Mouse (Mus musculus): Measurements from ENCODE around the gene Ntn5.

DNA sequence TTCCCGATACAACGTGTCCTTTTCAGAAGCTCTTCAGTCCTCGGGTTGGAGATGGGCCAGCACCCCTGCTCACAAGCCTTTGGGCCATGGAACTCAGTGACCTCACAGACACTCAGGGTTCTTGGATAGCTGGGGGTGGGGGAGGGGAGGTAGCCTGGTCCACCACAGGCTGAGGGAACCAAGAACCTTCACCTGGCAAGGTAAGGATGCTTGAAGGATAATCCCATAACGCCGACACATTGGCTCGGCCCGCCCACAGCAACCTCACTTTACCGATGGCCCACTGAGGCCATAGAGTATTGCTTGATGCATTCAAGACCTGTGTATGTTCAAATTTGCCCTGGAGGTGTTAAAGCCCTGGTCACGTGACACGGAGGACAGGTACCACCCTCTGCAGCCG lies 41.9 kb downstream of the Ntn5 start, which contains the start of gene Spaca4:
- TF ChIP-seq CTCF (IDR thresholded peaks at IDR 0.05; ENCODE audit: borderline replicate concordance, insufficient read depth, low read depth, low read length) (no peak), POLR2A (IDR thresholded peaks at IDR 0.05; ENCODE audit: borderline replicate concordance, insufficient read depth, low read length) (no peak)

Data from cerebellum, adult 2 months (tissue).